Mouse (Mus musculus): ENCODE data around the gene Med10.

Gene Med10

DNA sequence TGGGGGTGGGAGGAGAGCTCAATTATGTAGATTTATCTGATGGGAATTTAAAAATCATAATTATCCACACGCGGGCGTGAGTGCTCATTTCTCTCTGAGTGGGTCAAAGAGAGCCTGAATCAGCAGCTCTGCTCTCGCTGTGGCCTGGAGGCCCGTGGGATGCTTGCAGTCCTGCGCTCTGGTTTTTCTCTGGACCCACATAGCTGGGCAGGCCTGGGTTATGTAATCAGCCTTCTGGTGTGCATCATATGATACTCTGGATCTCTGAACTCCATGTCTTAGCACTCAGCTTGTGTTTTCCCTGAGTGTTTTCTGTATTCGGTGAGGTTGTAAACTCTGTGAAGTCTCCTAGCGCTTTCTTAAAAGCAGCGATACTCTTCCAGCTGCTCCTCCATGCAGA is 30.4 kb downstream of the Med10 start:
- DNase-seq, result no peak

DNA sequence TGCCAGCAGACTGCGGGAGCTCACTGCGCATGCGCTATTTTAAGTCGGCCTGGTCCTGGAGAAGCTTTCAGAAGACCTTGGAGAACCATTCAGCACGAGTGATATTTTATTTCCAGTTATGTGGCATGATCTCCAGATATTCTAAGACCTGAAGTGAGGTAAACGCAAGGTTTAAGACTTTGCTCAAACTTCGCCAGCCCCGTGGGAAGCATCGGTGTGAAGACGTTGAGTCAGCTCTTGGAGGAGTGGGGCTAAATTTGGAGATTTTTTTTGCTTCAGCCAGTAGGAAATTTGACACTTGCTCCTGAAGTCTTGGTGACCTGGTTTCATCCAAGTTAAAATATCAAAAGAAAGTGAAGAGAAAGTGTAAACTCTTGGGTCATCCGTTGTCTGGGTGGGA is 31.2 kb downstream of the Med10 start:
- DNase-seq, result no peak

DNA sequence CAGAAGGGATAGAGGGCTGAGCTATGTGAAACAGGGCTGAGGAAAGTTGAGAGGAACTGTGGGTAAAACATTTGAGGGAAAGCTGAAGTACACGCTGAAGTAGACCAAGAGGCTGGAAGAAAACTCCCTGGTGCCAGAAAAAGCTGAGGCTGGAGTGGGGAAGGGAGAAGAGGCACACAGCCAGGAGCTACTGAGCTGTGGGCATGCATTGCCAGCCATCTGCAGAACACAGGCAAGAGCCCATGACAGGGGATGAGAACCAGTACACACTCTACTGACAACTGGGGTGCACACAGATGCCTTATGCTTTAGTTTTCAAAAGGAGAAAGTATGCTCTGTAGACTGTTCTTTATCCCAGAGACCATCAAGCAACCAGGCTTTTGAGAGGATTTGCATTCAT is 43.4 kb downstream of the Med10 start:
- no peak for DNase-seq

DNA sequence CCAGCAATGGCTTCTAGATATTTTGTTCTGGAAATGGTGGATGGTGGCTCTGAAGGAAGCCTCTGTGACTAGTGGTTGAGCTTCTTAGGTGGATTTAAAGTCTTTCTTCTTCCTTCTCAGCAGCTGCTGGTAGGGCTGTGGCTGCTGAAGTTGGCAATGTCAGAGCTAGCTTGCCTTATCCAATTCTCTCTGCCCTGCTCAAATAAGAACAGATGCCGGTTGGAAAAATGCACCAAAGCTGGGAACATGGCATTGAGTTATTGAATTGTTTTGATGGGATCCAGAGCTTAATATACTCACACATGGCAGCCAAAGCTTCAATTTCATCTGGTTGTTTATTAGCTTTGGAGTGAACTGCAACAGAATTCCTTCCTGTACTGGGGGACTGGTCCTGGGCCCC is 47.4 kb downstream of the Med10 start:
- no peak for DNase-seq

DNA sequence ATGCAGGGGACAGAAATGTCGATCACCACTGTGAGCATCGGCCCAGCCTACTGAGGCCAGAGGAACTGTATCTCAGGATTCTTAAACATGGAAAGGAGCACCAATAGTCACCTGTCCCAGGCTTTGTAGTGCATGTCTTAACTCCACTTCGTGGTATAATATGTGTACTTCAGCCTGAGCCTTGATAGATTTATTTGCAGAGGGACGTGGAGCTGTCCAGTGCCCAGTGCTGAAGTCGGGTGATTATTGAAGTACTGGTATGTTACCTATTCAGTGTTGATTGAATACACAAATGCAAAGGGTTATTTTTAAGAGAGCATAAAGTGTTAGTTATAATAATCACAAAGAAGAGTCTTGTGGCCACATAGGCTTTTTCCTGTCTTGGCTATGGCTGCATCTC is 50.1 kb downstream of the Med10 start:
- DNase-seq, result peak; percentile 14

DNA sequence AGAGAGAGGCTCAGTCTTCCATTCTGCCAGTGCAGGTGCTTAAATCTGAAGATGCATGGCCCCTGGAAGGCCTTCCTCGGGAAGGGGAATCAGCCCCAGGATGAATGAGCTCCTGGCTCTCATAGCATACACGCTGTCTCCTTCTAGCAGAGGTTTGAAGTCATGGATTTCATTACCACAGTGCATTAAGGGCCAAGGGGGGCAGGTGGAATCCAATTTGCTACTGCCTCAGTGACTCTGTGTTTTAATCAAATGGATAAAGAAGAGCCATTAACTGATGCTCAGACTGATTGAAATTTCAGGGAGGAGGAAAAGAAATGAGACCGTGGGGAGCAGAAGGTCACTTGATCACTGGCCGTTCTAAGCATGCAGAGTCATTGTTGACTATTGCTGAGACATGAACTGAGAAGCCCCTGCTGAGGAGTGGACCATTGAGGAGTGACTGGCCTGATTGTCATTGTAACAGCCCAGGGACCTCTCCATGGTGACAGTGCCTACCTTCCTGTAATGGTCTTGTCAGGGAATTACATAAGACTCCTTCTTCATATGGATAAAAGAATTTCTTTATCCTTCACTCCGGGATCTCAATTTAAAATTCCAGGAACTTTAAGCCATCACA is 51.3 kb downstream of the Med10 start:
- no peak for DNase-seq

DNA sequence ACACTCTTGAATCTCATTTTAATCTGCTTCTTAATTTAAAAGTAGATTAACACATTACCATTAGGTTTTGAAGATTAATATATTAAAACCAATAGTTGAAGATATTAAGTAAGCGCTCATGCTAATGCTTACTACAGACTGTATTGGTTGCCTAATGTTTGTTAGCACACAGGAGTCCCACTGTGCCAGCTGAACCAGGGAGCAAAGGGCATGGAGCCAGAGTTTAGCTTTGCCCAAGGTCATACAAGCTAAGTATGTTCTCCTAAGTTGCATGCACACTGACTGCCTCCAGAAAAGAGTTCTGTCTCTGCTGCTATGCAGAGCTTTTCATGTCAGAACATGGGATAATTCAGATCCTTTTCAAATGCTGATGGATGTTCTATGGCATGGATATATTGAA is 53.7 kb downstream of the Med10 start:
- DNase-seq, result no peak

DNA sequence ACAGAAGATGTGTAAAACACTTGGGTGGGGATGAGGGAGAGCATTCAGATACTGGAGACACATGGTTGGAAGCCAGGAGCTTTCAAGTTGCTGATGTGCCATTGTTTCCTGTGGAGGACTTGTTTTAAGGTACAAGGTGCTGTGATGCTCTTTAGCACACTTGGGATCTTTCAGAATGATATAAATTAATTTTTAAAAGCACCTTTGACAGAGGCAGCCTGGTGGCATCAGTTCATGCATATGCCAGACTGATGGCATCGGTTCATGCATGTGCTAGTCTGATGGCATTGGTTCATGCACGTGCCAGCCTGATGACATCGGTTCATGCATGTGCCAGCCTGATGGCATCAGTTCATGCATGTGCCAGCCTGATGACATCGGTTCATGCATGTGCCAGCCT is 60.1 kb downstream of the Med10 start:
- DNase-seq, result no peak

DNA sequence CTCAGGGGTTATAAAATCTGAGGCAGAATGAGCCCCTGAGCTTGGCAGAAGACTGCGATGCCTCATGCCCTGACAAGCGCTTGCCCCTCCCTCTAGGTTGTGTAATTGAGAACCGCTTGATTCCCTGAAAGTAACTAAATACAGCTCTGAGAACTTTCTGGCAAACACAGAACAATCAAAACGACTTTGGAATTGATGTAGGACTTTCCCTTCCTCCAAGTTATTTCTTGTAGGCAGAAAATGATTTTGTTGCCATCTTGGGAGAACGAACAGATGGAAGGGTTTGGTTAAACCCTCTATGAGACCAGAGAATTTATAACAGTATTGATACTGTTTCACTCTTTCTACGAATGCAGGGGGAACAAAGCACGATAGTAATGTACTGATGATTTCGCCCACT is 62.7 kb downstream of the Med10 start:
- DNase-seq, result no peak
